Mouse (Mus musculus): Measurements from ENCODE around the gene Pde4a. TPM values are rescaled to one million over a fixed set of nuclear protein-coding genes. Genes with fewer than 3 reads are reported as not detected.
A peak's percentile ranks its signal among the peaks of the same experiment; 100 is the strongest.
"Not testable (repeated sequence)": the region's sequence is repeated elsewhere in the genome, so short reads cannot be mapped to it uniquely, and the experiment has no call there.

Pde4a gene
- polyA plus RNA-seq, 1 experiment from 2014 or later = 3.8 TPM

- Histone ChIP-seq H3K9ac (replicated peaks; ENCODE audit: low read length) (no peak overlapping the region), H3K4me3 (ENCODE audit: low read depth, low read length) (no peak overlapping the region), H3K4me2 (ENCODE audit: low read depth, low read length) (no peak overlapping the region), H3K27me3 (ENCODE audit: control insufficient read depth, insufficient read depth, low read length) (peaks cover 75% of the 10 kb centered on the region), H3K36me3 (replicated peaks; ENCODE audit: control insufficient read depth, insufficient read depth, low read depth, low read length) (no peaks in the 10 kb centered on the region), H3K9me3 (replicated peaks; ENCODE audit: control insufficient read depth, low read length) (no peaks in the 10 kb centered on the region; the same call in 1 of the 2 replicates), H3K27ac (replicated peaks; ENCODE audit: low read depth, low read length) (no peak overlapping the region), H3K4me1 (ENCODE audit: control insufficient read depth, insufficient read depth, low read length) (peaks cover 9% of the 10 kb centered on the region; the same call in 1 of the 2 replicates)
- ATAC-seq (replicated peaks; ENCODE audit: insufficient number of reproducible peaks, low FRiP score, low TSS enrichment, low read depth) (no peak), DNase-seq (ENCODE audit: low spot score) (no peak)
- 62% methylated on average over 1 of the region's 1 CpGs for WGBS
These were observed 80.8 kb downstream of the Pde4a start for GRCm38 (mm10) chr9:21246342-21246741.

DNA sequence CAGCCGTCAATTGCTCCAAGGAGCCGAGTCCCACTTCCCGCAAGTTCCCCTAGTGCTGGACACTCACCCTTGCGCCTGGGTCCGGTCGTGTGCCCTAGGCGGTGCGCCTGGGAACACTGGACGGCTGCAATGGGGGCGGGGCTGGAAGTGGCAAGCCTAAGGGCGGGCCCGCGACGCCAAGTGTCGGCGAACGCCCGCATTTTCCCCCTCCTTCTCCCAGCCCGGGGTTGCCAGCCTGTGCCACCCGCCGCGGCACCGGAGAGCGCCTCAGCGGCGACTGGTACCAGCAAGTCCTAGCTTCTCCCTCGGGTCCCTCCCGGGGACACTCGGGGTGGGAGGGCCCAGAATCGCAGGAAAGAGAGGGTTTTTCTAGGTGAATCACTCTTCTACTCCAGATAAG is 82.8 kb downstream of the Pde4a start, which contains the start of gene S1pr5:
Gene S1pr5, minus strand, starts transcription at position 118 of the 400 bp plus-strand sequence.
- WGBS = 1% methylated on average over 29 of the region's 30 CpGs
- peak within 1 kb of the TSS; percentile 17; the same call in 1 of the 2 replicates for H3K4me3 ChIP-seq (ENCODE audit: low read depth, low read length)
- no peaks in the 10 kb centered on the region for H3K9me3 ChIP-seq (replicated peaks; ENCODE audit: control insufficient read depth, low read length)
- H3K27me3 ChIP-seq (ENCODE audit: control insufficient read depth, insufficient read depth, low read length) = peaks cover 67% of the 10 kb centered on the region
- H3K9ac ChIP-seq (replicated peaks; ENCODE audit: low read length) = peak within 1 kb of the TSS; percentile 32
- peak within 1 kb of the TSS; percentile 30 for H3K4me2 ChIP-seq (ENCODE audit: low read depth, low read length)
- peaks cover 9% of the 10 kb centered on the region; the same call in 1 of the 2 replicates for H3K4me1 ChIP-seq (ENCODE audit: control insufficient read depth, insufficient read depth, low read length)
- no peaks in the 10 kb centered on the region for H3K36me3 ChIP-seq (replicated peaks; ENCODE audit: control insufficient read depth, insufficient read depth, low read depth, low read length)
- H3K27ac ChIP-seq (replicated peaks; ENCODE audit: low read depth, low read length) = no peak within 1 kb of the TSS
- DNase-seq (ENCODE audit: low spot score) = no peak
- ATAC-seq (replicated peaks; ENCODE audit: insufficient number of reproducible peaks, low FRiP score, low TSS enrichment, low read depth) = no peak

GRCm38 (mm10) chr9:21249629-21250508 is 84.4 kb downstream of the Pde4a start:
- Histone ChIP-seq H3K4me3 (ENCODE audit: low read depth, low read length) (no peak overlapping the region), H3K36me3 (replicated peaks; ENCODE audit: control insufficient read depth, insufficient read depth, low read depth, low read length) (no peaks in the 10 kb centered on the region), H3K4me1 (ENCODE audit: control insufficient read depth, insufficient read depth, low read length) (peaks cover 3% of the 10 kb centered on the region; the same call in 1 of the 2 replicates), H3K9ac (replicated peaks; ENCODE audit: low read length) (no peak overlapping the region), H3K9me3 (replicated peaks; ENCODE audit: control insufficient read depth, low read length) (no peaks in the 10 kb centered on the region), H3K4me2 (ENCODE audit: low read depth, low read length) (no peak overlapping the region), H3K27me3 (ENCODE audit: control insufficient read depth, insufficient read depth, low read length) (peaks cover 51% of the 10 kb centered on the region), H3K27ac (replicated peaks; ENCODE audit: low read depth, low read length) (no peak overlapping the region)
- WGBS = 38% methylated on average over 17 of the region's 17 CpGs
- DNase-seq (ENCODE audit: low spot score) (no peak), ATAC-seq (replicated peaks; ENCODE audit: insufficient number of reproducible peaks, low FRiP score, low TSS enrichment, low read depth) (no peak)

DNA sequence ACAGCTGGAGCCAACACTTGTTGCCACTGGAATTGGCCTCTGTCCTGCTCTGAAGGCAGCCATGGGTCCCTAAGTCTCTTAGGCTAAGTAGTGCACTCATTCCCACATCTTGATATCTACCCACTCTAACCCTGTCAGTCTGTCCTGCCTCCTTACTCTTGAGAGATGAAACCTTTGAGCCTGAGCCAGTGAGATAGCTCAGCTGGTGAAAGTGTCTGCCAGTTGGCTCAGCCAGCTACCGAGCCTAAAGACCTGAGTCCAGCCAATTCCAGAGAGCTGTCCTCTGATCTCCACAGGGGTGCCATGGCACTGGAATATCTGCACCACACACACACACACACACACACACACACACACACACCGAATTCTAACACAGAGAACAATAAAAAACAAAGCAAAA is 85.0 kb downstream of the Pde4a start:
- ATAC-seq (replicated peaks; ENCODE audit: insufficient number of reproducible peaks, low FRiP score, low TSS enrichment, low read depth) (no peak), DNase-seq (ENCODE audit: low spot score) (no peak)
- H3K4me2 ChIP-seq (ENCODE audit: low read depth, low read length) = no peak overlapping the region
- no peaks in the 10 kb centered on the region for H3K9me3 ChIP-seq (replicated peaks; ENCODE audit: control insufficient read depth, low read length)
- H3K36me3 ChIP-seq (replicated peaks; ENCODE audit: control insufficient read depth, insufficient read depth, low read depth, low read length) = no peaks in the 10 kb centered on the region
- H3K4me3 ChIP-seq (ENCODE audit: low read depth, low read length) = no peak overlapping the region
- no peak overlapping the region for H3K27ac ChIP-seq (replicated peaks; ENCODE audit: low read depth, low read length)
- no peak overlapping the region for H3K9ac ChIP-seq (replicated peaks; ENCODE audit: low read length)
- H3K4me1 ChIP-seq (ENCODE audit: control insufficient read depth, insufficient read depth, low read length) = peaks cover 3% of the 10 kb centered on the region; the same call in 1 of the 2 replicates
- 56% methylated on average over 2 of the region's 2 CpGs for WGBS
- H3K27me3 ChIP-seq (ENCODE audit: control insufficient read depth, insufficient read depth, low read length) = peaks cover 45% of the 10 kb centered on the region

DNA sequence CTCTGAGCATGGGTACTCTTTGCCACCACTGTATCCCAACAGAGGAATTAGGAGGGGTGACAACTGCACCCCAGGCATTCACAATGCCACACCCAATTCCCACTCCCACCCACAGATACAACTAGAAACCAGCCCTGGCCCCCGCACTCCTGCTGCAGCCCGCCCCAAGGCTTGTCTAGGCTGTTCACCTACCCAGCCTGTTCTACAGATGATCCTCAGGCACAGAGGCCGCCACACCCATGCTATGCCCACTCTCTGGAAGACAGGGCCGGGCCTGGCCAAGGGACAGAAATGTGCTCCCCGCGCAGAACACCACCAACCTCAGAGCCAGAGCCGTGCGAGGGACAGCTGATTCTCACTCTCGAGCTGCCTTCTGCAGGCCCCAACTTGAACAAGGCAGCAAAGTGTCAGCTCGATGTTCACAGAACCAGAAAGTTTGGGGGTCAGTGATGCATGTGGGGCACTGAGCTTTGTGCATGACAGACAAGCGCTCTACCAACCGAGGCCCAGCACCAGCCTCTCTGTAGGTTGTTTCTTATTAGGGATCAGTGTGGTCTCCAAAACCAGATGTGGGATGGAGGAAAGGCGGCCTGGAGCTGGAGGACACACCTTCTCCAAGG is 85.7 kb downstream of the Pde4a start:
- Histone ChIP-seq H3K9me3 (replicated peaks; ENCODE audit: control insufficient read depth, low read length) (no peaks in the 10 kb centered on the region), H3K4me3 (ENCODE audit: low read depth, low read length) (no peak overlapping the region), H3K9ac (replicated peaks; ENCODE audit: low read length) (no peak overlapping the region), H3K36me3 (replicated peaks; ENCODE audit: control insufficient read depth, insufficient read depth, low read depth, low read length) (no peaks in the 10 kb centered on the region), H3K4me1 (ENCODE audit: control insufficient read depth, insufficient read depth, low read length) (peaks cover 3% of the 10 kb centered on the region; the same call in 1 of the 2 replicates), H3K4me2 (ENCODE audit: low read depth, low read length) (no peak overlapping the region), H3K27me3 (ENCODE audit: control insufficient read depth, insufficient read depth, low read length) (peaks cover 38% of the 10 kb centered on the region), H3K27ac (replicated peaks; ENCODE audit: low read depth, low read length) (no peak overlapping the region)
- ATAC-seq (replicated peaks; ENCODE audit: insufficient number of reproducible peaks, low FRiP score, low TSS enrichment, low read depth) (no peak), DNase-seq (ENCODE audit: low spot score) (no peak)
- 67% methylated on average over 13 of the region's 13 CpGs for WGBS

GRCm38 (mm10) chr9:21254690-21255089 is 89.2 kb downstream of the Pde4a start:
- no peak overlapping the region for H3K4me3 ChIP-seq (ENCODE audit: low read depth, low read length)
- no peak overlapping the region for H3K4me2 ChIP-seq (ENCODE audit: low read depth, low read length)
- ATAC-seq (replicated peaks; ENCODE audit: insufficient number of reproducible peaks, low FRiP score, low TSS enrichment, low read depth) (no peak), DNase-seq (ENCODE audit: low spot score) (no peak)
- H3K27me3 ChIP-seq (ENCODE audit: control insufficient read depth, insufficient read depth, low read length) = peaks cover 10% of the 10 kb centered on the region
- H3K9ac ChIP-seq (replicated peaks; ENCODE audit: low read length) = no peak overlapping the region
- no peaks in the 10 kb centered on the region for H3K4me1 ChIP-seq (ENCODE audit: control insufficient read depth, insufficient read depth, low read length)
- H3K27ac ChIP-seq (replicated peaks; ENCODE audit: low read depth, low read length) = no peak overlapping the region
- H3K9me3 ChIP-seq (replicated peaks; ENCODE audit: control insufficient read depth, low read length) = no peaks in the 10 kb centered on the region
- H3K36me3 ChIP-seq (replicated peaks; ENCODE audit: control insufficient read depth, insufficient read depth, low read depth, low read length) = no peaks in the 10 kb centered on the region

- H3K4me3 ChIP-seq (ENCODE audit: low read depth, low read length); H3K36me3 ChIP-seq (replicated peaks; ENCODE audit: control insufficient read depth, insufficient read depth, low read depth, low read length); H3K9me3 ChIP-seq (replicated peaks; ENCODE audit: control insufficient read depth, low read length); H3K4me1 ChIP-seq (ENCODE audit: control insufficient read depth, insufficient read depth, low read length); H3K27me3 ChIP-seq (ENCODE audit: control insufficient read depth, insufficient read depth, low read length); H3K9ac ChIP-seq (replicated peaks; ENCODE audit: low read length); H3K27ac ChIP-seq (replicated peaks; ENCODE audit: low read depth, low read length); H3K4me2 ChIP-seq (ENCODE audit: low read depth, low read length); DNase-seq (ENCODE audit: low spot score); ATAC-seq (replicated peaks; ENCODE audit: insufficient number of reproducible peaks, low FRiP score, low TSS enrichment, low read depth): not testable (repeated sequence)
- WGBS = 76% methylated on average over 4 of the region's 4 CpGs
These were observed 90.8 kb downstream of the Pde4a start for GRCm38 (mm10) chr9:21256349-21256748.
